Mouse (Mus musculus): Measurements from ENCODE around the gene Gm17535. TPM values are rescaled to one million over a fixed set of nuclear protein-coding genes. Genes with fewer than 3 reads are reported as not detected.
"Not testable (repeated sequence)": the region's sequence is repeated elsewhere in the genome, so short reads cannot be mapped to it uniquely, and the experiment has no call there.

Gene Gm17535
- 0.13 TPM in 1 of 2 replicates, not detected in the other for polyA plus RNA-seq (2012)

GRCm38 (mm10) chr9:3034299-3034698 lies at the start of gene Gm17535:
TSS of gene Gm17535 (plus strand) at chr9:3034599.
- TF ChIP-seq GATA1 (IDR thresholded peaks at IDR 0.05; ENCODE audit: low read length) = not testable (repeated sequence)

- TF ChIP-seq GATA1 (IDR thresholded peaks at IDR 0.05; ENCODE audit: low read length) = not testable (repeated sequence)
These were observed 33.9 kb upstream of the Gm17535 start, which contains the start of gene Gm10722 for GRCm38 (mm10) chr9:3000445-3000972. TSS of gene Gm10722 (plus strand) at chr9:3000922.

- not testable (repeated sequence) for TF ChIP-seq GATA1 (IDR thresholded peaks at IDR 0.05; ENCODE audit: low read length)
These were observed 31.5 kb upstream of the Gm17535 start, which contains the start of gene Gm11168 for GRCm38 (mm10) chr9:3002794-3003396. TSS of gene Gm11168 (plus strand) at chr9:3003346.

- not testable (repeated sequence) for TF ChIP-seq GATA1 (IDR thresholded peaks at IDR 0.05; ENCODE audit: low read length)
These were observed 21.6 kb upstream of the Gm17535 start, which contains the start of gene Gm10721 for GRCm38 (mm10) chr9:3012733-3013279. TSS of gene Gm10721 (plus strand) at chr9:3013140.

GRCm38 (mm10) chr9:3015354-3015753 lies 19.0 kb upstream of the Gm17535 start, which contains the start of gene Gm10720:
TSS of gene Gm10720 (plus strand) at chr9:3015654.
- not testable (repeated sequence) for TF ChIP-seq GATA1 (IDR thresholded peaks at IDR 0.05; ENCODE audit: low read length)

- not testable (repeated sequence) for TF ChIP-seq GATA1 (IDR thresholded peaks at IDR 0.05; ENCODE audit: low read length)
These were observed 17.3 kb upstream of the Gm17535 start, which contains the start of gene Gm10719 for GRCm38 (mm10) chr9:3017108-3017507. TSS of gene Gm10719 (plus strand) at chr9:3017408.

- not testable (repeated sequence) for TF ChIP-seq GATA1 (IDR thresholded peaks at IDR 0.05; ENCODE audit: low read length)
These were observed 11.0 kb upstream of the Gm17535 start, which contains the start of gene Gm10718 for GRCm38 (mm10) chr9:3023312-3023984. TSS of gene Gm10718 (plus strand) at chr9:3023547.

GRCm38 (mm10) chr9:3024912-3025467 lies 9.4 kb upstream of the Gm17535 start, which contains the start of gene Gm10717:
TSS of gene Gm10717 (plus strand) at chr9:3025417.
- not testable (repeated sequence) for TF ChIP-seq GATA1 (IDR thresholded peaks at IDR 0.05; ENCODE audit: low read length)

GRCm38 (mm10) chr9:3036577-3036976 lies 2.2 kb downstream of the Gm17535 start, which contains the start of gene Gm10715:
TSS of gene Gm10715 (plus strand) at chr9:3036877.
- TF ChIP-seq GATA1 (IDR thresholded peaks at IDR 0.05; ENCODE audit: low read length) = not testable (repeated sequence)

Other genes with a start within 250 kb of the Gm17535 start
- 0.16 TPM in 1 of 2 replicates, not detected in the other for gene Gm10722, start 33.7 kb upstream of the Gm17535 start, polyA plus RNA-seq (2012)
- 0.23 TPM in 1 of 2 replicates, not detected in the other for gene Gm11168, start 31.3 kb upstream of the Gm17535 start, polyA plus RNA-seq (2012)
- gene Gm10721, start 21.5 kb upstream of the Gm17535 start, polyA plus RNA-seq (2012) = 0.37 TPM in 1 of 2 replicates, not detected in the other
- gene Gm10720, start 18.9 kb upstream of the Gm17535 start, polyA plus RNA-seq (2012) = not detected in 2 replicates
- gene Gm10719, start 17.2 kb upstream of the Gm17535 start, polyA plus RNA-seq (2012) = 0.66 and 1.8 TPM in 2 replicates
- gene Gm10718, start 11.1 kb upstream of the Gm17535 start, polyA plus RNA-seq (2012) = 1.5 and 2.5 TPM in 2 replicates
- gene Gm10717, start 9.2 kb upstream of the Gm17535 start, polyA plus RNA-seq (2012) = 0.29 and 0.43 TPM in 2 replicates
- not detected in 2 replicates for gene Gm10715, start 2.3 kb downstream of the Gm17535 start, polyA plus RNA-seq (2012)